Mouse (Mus musculus): ENCODE data around the gene Ttc3. TPM values are rescaled to one million over a fixed set of nuclear protein-coding genes. Genes with fewer than 3 reads are reported as not detected.
"Not testable (repeated sequence)": the region's sequence is repeated elsewhere in the genome, so short reads cannot be mapped to it uniquely, and the experiment has no call there.

The Ttc3 gene
- total RNA-seq (2021) (10 to 100 TPM; 88.2 to 98.1 TPM), polyA plus RNA-seq (2012; rRNA removed) (32.0 and 32.1 TPM in 2 replicates)
- long read RNA-seq, partial matches to known transcripts: 8 of 12 reads
- long read RNA-seq, other reads (novel, unspliced or antisense): 3 of 12 reads

DNA sequence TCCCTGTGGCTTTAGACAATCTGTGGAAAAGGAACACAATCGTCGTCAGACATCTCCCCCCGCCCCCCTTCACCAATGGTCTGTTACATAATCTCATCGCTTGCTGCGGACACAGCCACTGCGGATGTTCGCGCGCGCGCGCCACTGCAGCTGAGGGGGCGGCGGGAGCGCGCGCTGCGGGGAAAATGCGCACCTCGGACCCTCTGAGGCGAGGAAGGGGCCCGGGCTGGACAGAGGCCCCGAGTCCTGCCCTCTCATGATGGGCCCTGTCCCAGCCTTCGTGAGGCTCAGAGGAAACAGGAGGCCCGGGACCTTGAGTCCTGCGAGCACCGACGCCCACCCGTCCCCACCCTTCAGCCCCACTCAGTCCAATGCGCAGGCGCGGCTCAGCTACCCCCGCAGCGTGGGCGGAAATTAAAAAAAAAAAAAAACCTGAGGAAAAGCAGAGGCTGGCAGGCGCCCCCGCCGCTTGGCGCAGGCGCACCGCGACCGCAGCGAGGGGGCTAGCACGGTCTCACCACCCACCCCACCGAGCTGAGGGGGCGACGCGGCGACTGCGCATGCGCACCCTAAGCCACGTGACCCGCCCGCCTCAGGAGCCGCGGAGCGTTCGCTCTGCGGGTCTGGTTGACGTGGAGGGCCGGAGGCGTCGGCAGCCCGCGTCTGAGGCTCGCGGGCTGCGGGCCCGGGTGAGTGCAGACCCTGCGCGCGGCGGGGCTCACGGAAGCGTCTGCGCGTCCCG is at the start of gene Ttc3:
Gene Ttc3, plus strand, starts transcription at position 446 of the 742 bp plus-strand sequence.
- DNase-seq: peak; percentile 96

GRCm38 (mm10) chr16:94323681-94324080 is 46.7 kb upstream of the Ttc3 start:
- no peak for DNase-seq

- DNase-seq: no peak
These were observed 44.4 kb upstream of the Ttc3 start for GRCm38 (mm10) chr16:94326008-94326407.

DNA sequence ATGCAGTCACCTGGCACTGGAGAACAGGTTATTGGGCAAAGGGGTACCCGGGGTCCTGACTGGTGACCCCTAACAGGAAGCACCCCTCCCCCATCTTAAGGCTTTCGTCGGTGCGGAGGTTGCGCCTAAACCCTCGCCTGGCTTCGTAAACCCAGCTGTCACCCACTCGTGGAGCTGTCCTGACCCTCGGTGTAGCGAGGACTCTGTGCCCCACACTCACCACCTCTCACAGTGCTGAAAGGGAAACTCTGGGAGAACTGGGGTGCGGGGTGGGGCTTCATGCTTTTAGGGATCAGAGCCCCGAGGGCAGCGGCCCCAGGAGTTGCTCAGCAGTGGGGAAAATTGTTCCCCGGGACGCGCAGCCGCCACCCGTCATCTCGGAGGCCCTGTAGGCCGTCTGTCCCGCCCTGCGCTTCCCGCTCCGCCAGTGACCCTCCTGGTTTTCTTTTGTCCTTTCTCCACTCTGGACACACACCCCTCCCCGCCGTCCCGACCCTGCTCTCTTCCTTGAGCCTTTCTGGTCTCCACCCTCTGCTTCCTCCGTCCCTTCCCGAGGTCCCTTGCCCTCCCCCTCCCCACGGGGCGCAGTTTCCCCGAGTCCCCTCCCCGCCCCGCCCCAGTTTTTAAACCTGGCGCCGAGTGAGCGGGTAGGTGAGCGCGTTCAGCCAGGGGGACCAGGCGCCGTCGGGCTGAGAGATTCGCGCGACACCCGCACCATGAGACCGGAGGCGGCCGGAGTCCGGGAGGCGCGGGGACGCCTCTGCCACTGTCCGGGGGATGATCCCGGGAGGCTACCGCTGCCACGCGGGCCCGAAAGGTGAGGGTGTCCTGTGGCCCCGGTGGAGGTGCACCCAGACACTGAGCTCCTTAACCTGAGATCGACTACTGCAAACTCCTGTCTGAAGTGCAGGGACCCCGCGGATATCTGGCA is 42.4 kb upstream of the Ttc3 start, which contains the start of gene Ripply3:
Gene Ripply3, plus strand, starts transcription at position 640 of the 931 bp plus-strand sequence.
- peak; percentile 82 for DNase-seq

GRCm38 (mm10) chr16:94328881-94329867 is 41.2 kb upstream of the Ttc3 start:
- no peak for DNase-seq

DNA sequence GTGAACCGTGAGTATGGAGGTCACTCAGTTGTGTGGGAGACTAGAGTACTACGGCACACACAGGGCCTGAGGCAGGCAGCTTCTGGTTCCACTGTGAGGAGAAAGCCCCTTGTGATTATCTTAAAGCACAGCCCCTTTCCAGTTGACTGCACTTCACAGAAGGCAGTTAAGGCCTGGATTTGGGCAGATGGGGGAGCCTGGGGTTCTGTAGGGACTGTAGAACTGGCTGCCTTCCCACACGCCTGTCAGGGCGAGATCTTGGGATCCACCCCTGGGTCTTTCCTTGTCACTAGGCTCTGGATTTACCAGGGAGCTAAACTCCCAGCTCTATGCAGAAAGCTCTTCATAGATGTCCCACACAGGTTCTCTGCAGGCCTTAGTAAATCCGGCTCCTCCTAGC is 40.0 kb upstream of the Ttc3 start:
- no peak for DNase-seq

DNA sequence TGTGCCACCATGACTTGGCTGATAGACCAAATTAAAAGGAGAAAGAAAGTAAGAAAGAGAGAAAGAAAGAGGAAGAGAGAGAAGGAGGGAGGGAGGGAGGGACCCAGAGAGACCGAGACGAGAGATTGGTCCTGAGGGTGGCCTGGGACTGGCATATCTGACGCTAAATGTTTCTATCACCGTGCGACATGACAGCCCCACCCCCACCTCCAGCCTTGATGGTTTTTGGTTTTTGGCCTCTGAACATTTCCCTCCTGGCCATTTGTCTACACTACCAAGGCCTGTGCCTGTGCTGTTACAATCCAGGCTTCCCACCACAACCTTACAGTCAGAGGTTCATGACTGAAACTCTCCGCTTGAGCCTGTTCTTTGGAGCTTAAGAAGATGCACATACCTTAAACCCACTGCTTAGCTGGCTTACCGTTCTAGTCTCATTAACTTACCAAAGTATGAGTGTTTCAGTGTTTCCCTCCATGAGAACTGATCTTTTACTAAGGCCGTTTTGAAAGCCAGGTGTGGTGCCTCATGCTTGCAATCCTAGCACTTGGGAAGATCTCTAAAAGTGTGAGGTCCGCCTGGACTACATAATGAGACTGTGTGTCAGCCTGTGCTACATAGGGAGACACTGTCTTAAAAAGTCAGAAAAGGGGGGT is 39.1 kb upstream of the Ttc3 start:
- no peak for DNase-seq

DNA sequence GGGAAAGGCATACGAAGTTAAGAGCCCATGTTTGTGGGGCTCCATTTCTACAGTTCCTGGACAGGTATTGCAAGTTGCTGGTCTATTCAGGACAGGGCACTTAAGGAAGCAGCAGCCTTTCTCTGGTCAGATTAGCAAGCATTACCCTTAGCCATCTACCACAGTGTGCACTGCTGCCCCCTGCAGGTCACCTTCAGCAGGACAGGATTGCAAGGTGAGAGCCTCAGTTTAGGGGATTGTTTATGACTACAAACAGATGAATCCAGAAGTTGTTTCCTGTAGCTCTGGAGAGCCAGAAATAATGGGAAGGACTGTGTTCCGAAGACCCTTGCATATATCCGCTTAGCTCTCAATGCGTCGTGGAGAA is 38.5 kb upstream of the Ttc3 start:
- DNase-seq: peak; percentile 68

DNA sequence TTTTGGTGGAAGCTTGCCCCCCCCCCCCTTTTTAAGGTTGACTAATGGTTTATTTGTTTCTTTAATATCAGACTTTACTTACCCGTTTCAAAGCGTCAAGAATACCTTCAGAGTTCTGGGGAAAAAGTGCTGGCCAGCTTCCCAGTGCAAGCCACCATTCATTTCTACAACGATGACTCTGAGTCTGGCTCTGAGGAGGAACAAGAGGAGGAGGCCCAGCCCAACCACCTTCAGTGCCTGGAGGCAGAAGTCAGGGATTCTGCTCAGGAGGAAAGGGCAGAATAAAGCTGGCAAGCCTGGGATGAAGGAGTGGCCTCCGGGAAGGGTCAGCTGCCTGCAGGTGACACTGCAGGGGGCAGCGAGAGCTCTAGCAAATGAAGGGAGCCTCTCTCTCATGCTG is 34.8 kb upstream of the Ttc3 start:
- DNase-seq: no peak

- not testable (repeated sequence) for DNase-seq
These were observed 31.0 kb upstream of the Ttc3 start for GRCm38 (mm10) chr16:94339164-94340160.

DNA sequence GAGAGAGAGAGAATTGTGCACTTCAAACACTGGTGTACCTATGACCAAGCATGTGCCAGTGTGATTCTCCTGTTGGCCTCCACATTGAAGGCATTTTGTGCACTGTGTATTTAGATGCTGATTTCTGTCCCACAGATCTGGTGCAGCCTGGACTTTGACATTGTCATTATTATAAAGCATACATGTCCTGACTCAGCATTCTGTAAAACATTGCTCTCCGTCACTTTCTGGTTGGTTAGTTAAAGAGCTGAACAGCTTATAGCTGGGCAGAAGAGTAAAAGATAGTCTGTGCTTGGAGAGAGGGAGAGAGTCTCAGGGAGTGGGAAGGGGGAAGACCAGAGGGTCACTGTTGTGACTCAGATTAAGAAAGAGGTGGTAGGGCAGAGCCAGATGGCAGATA is 24.7 kb upstream of the Ttc3 start:
- no peak for DNase-seq

GRCm38 (mm10) chr16:94347080-94347731 is 23.2 kb upstream of the Ttc3 start:
- DNase-seq: peak; percentile 37

GRCm38 (mm10) chr16:94348779-94349178 is 21.6 kb upstream of the Ttc3 start:
- DNase-seq: no peak

DNA sequence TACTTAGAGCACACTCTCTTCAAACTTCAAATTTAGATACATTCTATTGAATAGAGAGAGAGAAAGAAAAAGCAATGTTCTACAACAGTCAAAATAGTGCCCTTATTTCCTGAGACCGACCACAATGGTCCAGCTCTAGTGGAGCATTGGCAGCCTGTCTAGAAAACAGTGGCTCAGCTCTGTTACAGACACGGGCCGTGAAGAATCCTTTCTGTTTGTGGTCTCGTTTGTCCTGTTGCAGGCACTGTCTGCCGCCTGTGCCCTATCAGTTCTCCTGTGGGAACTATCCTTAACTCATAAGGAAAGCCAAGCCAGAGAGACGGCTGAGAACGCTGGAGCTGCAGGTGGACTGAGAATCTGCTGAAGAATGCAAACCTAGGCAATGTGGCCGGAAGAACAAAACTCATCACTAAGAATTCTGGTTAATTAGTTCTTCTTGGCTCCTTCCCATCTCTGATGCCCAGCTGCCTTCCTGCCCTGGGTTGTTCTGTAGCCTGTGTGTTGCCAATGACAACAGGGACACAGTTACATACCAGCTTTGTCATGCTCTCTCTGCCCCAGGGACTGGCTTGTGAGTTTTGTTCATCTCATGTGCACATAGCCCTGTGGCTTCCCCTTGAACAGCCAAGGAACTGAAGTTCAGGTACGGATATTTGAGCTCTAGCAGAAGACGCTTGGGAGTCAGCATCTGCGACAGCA is 20.7 kb upstream of the Ttc3 start:
- DNase-seq: no peak

- DNase-seq: no peak
These were observed 20.1 kb upstream of the Ttc3 start for GRCm38 (mm10) chr16:94350287-94350677.

- no peak for DNase-seq
These were observed 16.0 kb upstream of the Ttc3 start for GRCm38 (mm10) chr16:94354450-94354849.

GRCm38 (mm10) chr16:94356046-94356445 is 14.4 kb upstream of the Ttc3 start:
- no peak for DNase-seq

GRCm38 (mm10) chr16:94356776-94357494 is 13.5 kb upstream of the Ttc3 start:
- DNase-seq: peak; percentile 58
